Mouse (Mus musculus) adrenal gland, postnatal 14 days (tissue): ENCODE measurements at regions not wholly inside any gene's neighbourhood (a gene's known extent, or its start where the extent isn't known, plus 50 kb on each side); places are given as distances from the start of the nearest gene placed in this dataset.

ENCODE experiments used
- DNase-seq: peaks from one replicate; pipeline ENCODE4 v3.0.0; 2021; ENCODE audit warnings: mixed read lengths

- no peak for DNase-seq
Observed at GRCm38 (mm10) chr4:66478601-66479217, 74.3 kb upstream of the Astn2 start.
